10 mouse cellular contexts compared by ENCODE assay signal in the genomic region with DNA sequence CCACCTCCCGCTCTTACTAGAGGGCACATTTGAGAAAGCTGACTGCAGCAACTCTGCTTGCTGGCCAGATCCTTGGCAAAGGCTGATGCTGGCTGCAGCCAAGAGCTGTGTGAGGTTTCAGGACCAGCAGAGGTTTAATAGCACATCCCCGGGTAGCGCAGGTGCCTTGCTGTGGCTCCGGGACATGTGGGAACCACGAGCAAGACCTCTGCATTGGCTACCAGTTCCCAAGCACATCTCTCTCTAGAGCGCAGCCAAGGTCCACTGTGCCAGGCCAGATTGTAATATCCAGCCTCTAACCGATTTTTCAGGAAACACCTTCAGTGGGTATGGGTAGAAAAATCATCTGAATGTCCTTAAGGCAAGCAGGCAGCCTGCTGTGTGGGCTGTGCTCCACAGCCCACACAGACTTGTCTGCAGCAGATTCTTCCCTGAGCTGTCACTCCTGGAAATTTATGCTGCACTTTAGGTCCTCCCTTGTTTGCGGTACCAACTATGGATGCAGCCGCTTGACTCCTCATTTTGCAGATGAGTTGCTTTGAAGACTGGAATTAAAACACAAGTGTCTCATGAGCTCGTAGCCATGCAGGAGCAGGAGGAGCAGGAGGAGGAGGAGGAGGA.
DNase-seq lines count a peak whose midpoint lies in the region; ATAC-seq lines count a peak whose summit lies in the region.
"Had no signal": no experiment of that assay in that cellular context is flagged by ENCODE, and none has a peak within 500 bp of the region (broad histone marks: within the 10 kb centered on the region; RNA-seq: fewer than 3 reads in every experiment).

No protein-coding gene starts in this region.

- H3K4me3 ChIP-seq in kidney, embryonic 15.5 days (replicated peaks) = no peak overlapping the region
- no peak overlapping the region for H3K4me3 ChIP-seq in intestine, embryonic 15.5 days (replicated peaks)
- H3K4me3 ChIP-seq: forebrain, embryonic 13.5 days; liver, embryonic 12.5 days had no signal

- ATAC-seq in kidney, embryonic 15.5 days (replicated peaks; ENCODE audit: low FRiP score) = peak; percentile 72; the same call in 1 of the 2 replicates
- ATAC-seq in intestine, embryonic 15.5 days = no peak
- ATAC-seq: forebrain, embryonic 13.5 days; liver, embryonic 12.5 days had no signal

- H3K9ac ChIP-seq in kidney, embryonic 15.5 days = no peak overlapping the region
- no peak overlapping the region for H3K9ac ChIP-seq in intestine, embryonic 15.5 days
- H3K9ac ChIP-seq: forebrain, embryonic 13.5 days; liver, embryonic 12.5 days had no signal

- no peaks in the 10 kb centered on the region for H3K36me3 ChIP-seq in kidney, embryonic 15.5 days
- no peaks in the 10 kb centered on the region for H3K36me3 ChIP-seq in intestine, embryonic 15.5 days
- H3K36me3 ChIP-seq: liver, embryonic 12.5 days had no signal

- no peak overlapping the region for H3K27ac ChIP-seq in kidney, embryonic 15.5 days
- H3K27ac ChIP-seq in intestine, embryonic 15.5 days = no peak overlapping the region
- H3K27ac ChIP-seq: forebrain, embryonic 13.5 days; liver, embryonic 12.5 days had no signal

- DNase-seq in kidney, adult 11 months = no peak
- peak; percentile 41 for DNase-seq in testis, postnatal 10 days (ENCODE audit: low spot score)
- DNase-seq in testis, postnatal 14 days (ENCODE audit: low spot score) = no peak
- DNase-seq in frontal cortex, postnatal 36 days (ENCODE audit: low spot score in 2 of 2) = peak; percentile 29 to 36
- DNase-seq in T-cell, adult 2 months (ENCODE audit: low spot score) = no peak
- DNase-seq: heart, postnatal 4 days had no signal

- H3K4me2 ChIP-seq in kidney, embryonic 15.5 days = no peak overlapping the region
- H3K4me2 ChIP-seq in intestine, embryonic 15.5 days (replicated peaks) = no peak overlapping the region
- H3K4me2 ChIP-seq: forebrain, embryonic 13.5 days had no signal

- peaks cover 8% of the 10 kb centered on the region for H3K4me1 ChIP-seq in kidney, embryonic 15.5 days
- no peaks in the 10 kb centered on the region for H3K4me1 ChIP-seq in intestine, embryonic 15.5 days (replicated peaks)
- H3K4me1 ChIP-seq: forebrain, embryonic 13.5 days; liver, embryonic 12.5 days had no signal

- 48% methylated on average over 10 of the region's 10 CpGs for WGBS in kidney, embryonic 15.5 days
- 67% methylated on average over 10 of the region's 10 CpGs for WGBS in intestine, embryonic 15.5 days

- H3K9me3 ChIP-seq in kidney, embryonic 15.5 days (replicated peaks) = no peaks in the 10 kb centered on the region
- H3K9me3 ChIP-seq in intestine, embryonic 15.5 days = no peaks in the 10 kb centered on the region
- H3K9me3 ChIP-seq: forebrain, embryonic 13.5 days; liver, embryonic 12.5 days had no signal

- H3K27me3 ChIP-seq in kidney, embryonic 15.5 days = peaks cover 4% of the 10 kb centered on the region; the same call in 1 of the 2 replicates
- H3K27me3 ChIP-seq in intestine, embryonic 15.5 days (replicated peaks) = no peaks in the 10 kb centered on the region

Comparison
In these comparisons a context has a peak if more than half of its experiments do, and no peak if none do; other contexts are left out.
1. DNase-seq: peak in testis, postnatal 10 days (single experiment) and frontal cortex, postnatal 36 days (2 of 2); none in kidney, adult 11 months (single experiment), testis, postnatal 14 days (single experiment) and T-cell, adult 2 months (single experiment).